Mouse (Mus musculus): Measurements from ENCODE around the gene Neu1. TPM values are rescaled to one million over a fixed set of nuclear protein-coding genes. Genes with fewer than 3 reads are reported as not detected.

Gene Neu1
- polyA plus RNA-seq, 1 experiment: 12.3 TPM

- TF ChIP-seq GATA1 (IDR thresholded peaks at IDR 0.05; ENCODE audit: low read length): no peak
These were observed 1.2 kb downstream of the Neu1 start for GRCm38 (mm10) chr17:34932287-34932686.

GRCm38 (mm10) chr17:34934031-34934430 lies 3.0 kb downstream of the Neu1 start:
- no peak for TF ChIP-seq GATA1 (IDR thresholded peaks at IDR 0.05; ENCODE audit: low read length)

GRCm38 (mm10) chr17:34934830-34935229 lies 3.8 kb downstream of the Neu1 start:
- TF ChIP-seq GATA1 (IDR thresholded peaks at IDR 0.05; ENCODE audit: low read length): no peak

GRCm38 (mm10) chr17:34937960-34938505 lies 7.0 kb downstream of the Neu1 start:
- TF ChIP-seq GATA1 (IDR thresholded peaks at IDR 0.05; ENCODE audit: low read length): no peak

GRCm38 (mm10) chr17:34941344-34942041 lies 10.4 kb downstream of the Neu1 start:
- TF ChIP-seq GATA1 (IDR thresholded peaks at IDR 0.05; ENCODE audit: low read length): no peak

- TF ChIP-seq GATA1 (IDR thresholded peaks at IDR 0.05; ENCODE audit: low read length): no peak
These were observed 12.2 kb downstream of the Neu1 start for GRCm38 (mm10) chr17:34943128-34943815.

- TF ChIP-seq GATA1 (IDR thresholded peaks at IDR 0.05; ENCODE audit: low read length): no peak
These were observed 13.3 kb downstream of the Neu1 start for GRCm38 (mm10) chr17:34944362-34944761.

- no peak for TF ChIP-seq GATA1 (IDR thresholded peaks at IDR 0.05; ENCODE audit: low read length)
These were observed 15.6 kb downstream of the Neu1 start for GRCm38 (mm10) chr17:34946486-34947140.

GRCm38 (mm10) chr17:34947606-34948005 lies 16.6 kb downstream of the Neu1 start:
- TF ChIP-seq GATA1 (IDR thresholded peaks at IDR 0.05; ENCODE audit: low read length): no peak

- TF ChIP-seq GATA1 (IDR thresholded peaks at IDR 0.05; ENCODE audit: low read length): no peak
These were observed 18.5 kb downstream of the Neu1 start for GRCm38 (mm10) chr17:34949553-34949969.

- TF ChIP-seq GATA1 (IDR thresholded peaks at IDR 0.05; ENCODE audit: low read length): no peak
These were observed 19.7 kb downstream of the Neu1 start for GRCm38 (mm10) chr17:34950514-34951455.

GRCm38 (mm10) chr17:34951636-34952377 lies 20.8 kb downstream of the Neu1 start:
- TF ChIP-seq GATA1 (IDR thresholded peaks at IDR 0.05; ENCODE audit: low read length): no peak

- TF ChIP-seq GATA1 (IDR thresholded peaks at IDR 0.05; ENCODE audit: low read length): no peak
These were observed 21.5 kb downstream of the Neu1 start for GRCm38 (mm10) chr17:34952378-34953040.

- no peak for TF ChIP-seq GATA1 (IDR thresholded peaks at IDR 0.05; ENCODE audit: low read length)
These were observed 22.2 kb downstream of the Neu1 start for GRCm38 (mm10) chr17:34953258-34953657.

Data from G1E-ER4 (cell line).